In genomic region chr7:141902269-141902729, GRCm38 (mm10) we compare ENCODE assay signal across 8 mouse cellular contexts. TPM values are rescaled to one million over a fixed set of nuclear protein-coding genes. Genes with fewer than 3 reads are reported as not detected.
DNase-seq lines count a peak whose midpoint lies in the region; ATAC-seq lines count a peak whose summit lies in the region.

No protein-coding gene starts in this region.

- peak; percentile 99 for DNase-seq in adipocyte (ENCODE audit: low spot score)
- DNase-seq in embryo, embryonic 10 days (ENCODE audit: low spot score) = peak; percentile 99
- peak; percentile 100 for DNase-seq in gastrocnemius, postnatal 10 days
- DNase-seq in induced T-regulatory cell, adult 2 months (ENCODE audit: low read depth) = peak; percentile 100
- peak; percentile 93 to 99 for DNase-seq in left cerebral cortex, adult 9 months (ENCODE audit: low spot score in 2 of 2)
- DNase-seq in right cerebral cortex, postnatal 14 days = peak; percentile 99
- peak; percentile 99 to 100 for DNase-seq in urinary bladder, postnatal 36 days (ENCODE audit: low spot score in 2 of 2)

- ATAC-seq in megakaryocyte progenitor cell, adult 5-6 weeks (replicated peaks; ENCODE audit: poor library complexity) = peak; percentile 93

RNA-seq across cellular contexts. Expression of gene Tollip, which starts 16.0 kb away (rescaled TPM):
- total RNA-seq in gastrocnemius, postnatal 10 days (2021) = 10 to 100 TPM; 28.9 to 29.3 TPM
- 26.9 and 27.8 TPM in 2 replicates for total RNA-seq in megakaryocyte progenitor cell, adult 5-6 weeks (2015)
- total RNA-seq in megakaryocyte progenitor cell, adult 5-6 weeks (2017) = 26.6 and 30.6 TPM in 2 replicates

RNA-seq across cellular contexts. Expression of gene Brsk2, which starts 47.3 kb away (rescaled TPM):
- total RNA-seq in gastrocnemius, postnatal 10 days (2021) = 1 to 10 TPM in 1 of 2 experiments, under 1 TPM in 1; 0.85 to 1.1 TPM
- total RNA-seq in megakaryocyte progenitor cell, adult 5-6 weeks (2015) = not detected in 2 replicates
- total RNA-seq in megakaryocyte progenitor cell, adult 5-6 weeks (2017) = 0.12 TPM in 1 of 2 replicates, not detected in the other

Comparison
In these comparisons a context has a peak if more than half of its experiments do, and no peak if none do; other contexts are left out.
1. Peak in every context shown above with its lines: DNase-seq and ATAC-seq.